ENCODE assay signal across 25 mouse cellular contexts in genomic region chr13:21795584-21795983, GRCm38 (mm10). TPM values are rescaled to one million over a fixed set of nuclear protein-coding genes. Genes with fewer than 3 reads are reported as not detected.
"Had no signal": no experiment of that assay in that cellular context is flagged by ENCODE, and none has a peak within 500 bp of the region (broad histone marks: within the 10 kb centered on the region; RNA-seq: fewer than 3 reads in every experiment).

No protein-coding gene starts in this region.

- H3K36me3 ChIP-seq: limb, embryonic 10.5 days; limb, embryonic 13.5 days; liver, embryonic 12.5 days; liver, embryonic 15.5 days; lung, embryonic 15.5 days; neural tube, embryonic 12.5 days had no signal

- H3K4me3 ChIP-seq: layer of hippocampus, adult 2 months; limb, embryonic 10.5 days; limb, embryonic 13.5 days; liver, embryonic 12.5 days; liver, embryonic 15.5 days; lung, embryonic 15.5 days; megakaryocyte, embryonic 14.5 days; neural tube, embryonic 12.5 days had no signal

- H3K4me2 ChIP-seq: limb, embryonic 13.5 days; liver, embryonic 12.5 days; liver, embryonic 15.5 days; lung, embryonic 15.5 days; midbrain, embryonic 11.5 days; neural tube, embryonic 12.5 days had no signal

- H3K9ac ChIP-seq: limb, embryonic 13.5 days; liver, embryonic 12.5 days; liver, embryonic 15.5 days; lung, embryonic 15.5 days; neural tube, embryonic 12.5 days had no signal

- H3K9me3 ChIP-seq: limb, embryonic 10.5 days; limb, embryonic 13.5 days; liver, embryonic 12.5 days; liver, embryonic 15.5 days; lung, embryonic 15.5 days; megakaryocyte, embryonic 14.5 days; neural tube, embryonic 12.5 days had no signal

- H3K27ac ChIP-seq: layer of hippocampus, adult 2 months; limb, embryonic 10.5 days; limb, embryonic 13.5 days; liver, embryonic 12.5 days; liver, embryonic 15.5 days; lung, embryonic 15.5 days; neural tube, embryonic 12.5 days had no signal

- ATAC-seq: liver, embryonic 12.5 days had no signal

- H3K27me3 ChIP-seq: limb, embryonic 13.5 days; liver, embryonic 12.5 days; liver, embryonic 15.5 days; lung, embryonic 15.5 days; megakaryocyte, embryonic 14.5 days; neural tube, embryonic 12.5 days had no signal

- DNase-seq: kidney, adult 9 months; kidney, postnatal 14 days; kidney, postnatal 4 days; layer of hippocampus, adult 9-11 months; liver; lung, adult 18-20 months; lung, postnatal 10 days; lung, postnatal 36 days; midbrain, embryonic 14.5 days; thymus, adult 18-20 months; thymus, postnatal 4 days had no signal

RNA-seq across cellular contexts. Expression of gene Hist1h2bp, which starts 8.3 kb away (rescaled TPM):
- polyA plus RNA-seq: midbrain, embryonic 14.5 days had no signal

RNA-seq across cellular contexts. Expression of gene Hist1h2an, which starts 8.6 kb away (rescaled TPM):
- polyA plus RNA-seq: midbrain, postnatal 0 days had no signal

RNA-seq across cellular contexts. Expression of gene Hist1h2ao, which starts 14.7 kb away (rescaled TPM):
- total RNA-seq: midbrain, postnatal 0 days had no signal
- polyA plus RNA-seq: kidney, embryonic 16.5 days; limb, embryonic 13.5 days; liver, embryonic 12.5 days; lung, embryonic 15.5 days; midbrain, embryonic 14.5 days; midbrain, postnatal 0 days; neural tube, embryonic 12.5 days; small intestine, adult 2 months; spleen, adult 2 months; testis, adult 2 months had no signal
